Mouse (Mus musculus) gastrocnemius, postnatal 14 days (tissue): ENCODE data around the gene Chst4. TPM values are rescaled to one million over a fixed set of nuclear protein-coding genes. Genes with fewer than 3 reads are reported as not detected.

Experiments used
- DNase-seq: peaks from one replicate; pipeline ENCODE4 v3.0.0; 2021; ENCODE audit warnings: mixed read lengths
- intact Hi-C: fragments of 180-260 bp; cut with DNase I; formaldehyde crosslinking; loops from one replicate; pipeline ENCODE4 v1.15.1; 2025; ENCODE audit warnings: low total_unique reads
- total RNA-seq, 2 experiments: library from RNA; stranded (reverse); gene quantifications; 2 replicates each; pipeline ENCODE4 v1.2.3; 2021

The Chst4 gene
- total RNA-seq, 2 experiments from 2014 or later: not detected

DNA sequence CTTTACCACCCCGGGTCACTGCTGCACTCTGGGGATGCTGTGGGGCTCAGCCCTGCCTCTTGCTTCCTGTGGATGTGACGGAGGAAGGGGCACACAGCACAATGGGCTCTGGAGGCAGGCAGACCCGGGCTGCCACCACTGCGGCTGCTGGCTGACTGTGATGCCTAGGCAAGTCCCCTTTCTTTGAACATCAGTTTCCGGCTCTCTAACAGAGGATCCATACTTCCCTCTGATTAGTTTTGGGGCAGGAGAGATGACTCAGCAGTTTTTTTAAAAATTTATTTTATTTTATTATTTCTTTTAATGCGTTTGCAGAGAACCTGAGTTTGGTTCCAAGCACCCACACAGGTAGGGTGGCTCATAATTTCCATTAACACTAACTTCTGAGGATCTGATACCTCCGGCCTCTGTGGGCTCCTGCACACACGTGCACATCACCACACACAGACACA lies 30.5 kb downstream of the Chst4 start:
- DNase-seq: no peak
- intact Hi-C loops: loop anchor here (5.0 kb wide), 2 partner anchors 37 to 63 kb away; no protein-coding TSS in a partner anchor

DNA sequence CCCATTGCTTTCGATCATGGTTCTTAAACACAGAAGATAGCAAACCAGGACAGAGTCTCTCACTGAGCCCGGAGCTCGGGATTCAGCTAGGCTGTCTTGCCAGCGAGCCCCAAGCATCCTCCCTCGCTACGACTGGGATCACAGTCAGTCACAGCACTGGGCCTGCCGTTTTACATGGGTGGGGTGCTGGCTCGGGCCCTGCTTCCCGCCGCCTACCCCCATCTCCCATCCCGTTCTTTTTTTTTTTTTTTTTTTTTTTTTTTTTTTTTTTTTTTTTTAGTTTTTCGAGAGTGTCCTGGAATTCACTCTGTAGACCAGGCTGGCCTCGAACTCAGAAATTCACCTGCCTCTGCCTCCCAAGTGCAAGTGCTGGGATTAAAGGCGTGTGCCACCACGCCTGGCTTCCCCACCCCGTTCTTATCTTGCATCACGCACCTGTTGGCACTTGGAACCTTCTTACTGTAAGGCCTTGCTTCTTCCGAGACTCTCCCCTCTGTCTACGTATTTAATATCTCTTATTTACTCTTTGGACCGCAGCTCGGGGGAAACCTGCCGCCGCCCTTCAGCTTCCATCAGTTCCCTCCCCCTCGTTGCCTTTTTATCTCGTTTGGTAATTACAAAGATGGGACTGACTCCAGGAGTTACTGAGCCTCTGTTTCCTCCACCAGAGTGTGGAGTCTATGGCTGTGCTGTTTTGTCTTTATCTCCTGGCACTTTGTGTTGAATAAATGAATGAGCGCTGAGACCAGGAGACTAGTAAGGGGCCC lies 31.1 kb downstream of the Chst4 start:
- intact Hi-C loops: loop anchor here (5.0 kb wide), 2 partner anchors 36 to 64 kb away; no protein-coding TSS in a partner anchor
- DNase-seq: no peak

DNA sequence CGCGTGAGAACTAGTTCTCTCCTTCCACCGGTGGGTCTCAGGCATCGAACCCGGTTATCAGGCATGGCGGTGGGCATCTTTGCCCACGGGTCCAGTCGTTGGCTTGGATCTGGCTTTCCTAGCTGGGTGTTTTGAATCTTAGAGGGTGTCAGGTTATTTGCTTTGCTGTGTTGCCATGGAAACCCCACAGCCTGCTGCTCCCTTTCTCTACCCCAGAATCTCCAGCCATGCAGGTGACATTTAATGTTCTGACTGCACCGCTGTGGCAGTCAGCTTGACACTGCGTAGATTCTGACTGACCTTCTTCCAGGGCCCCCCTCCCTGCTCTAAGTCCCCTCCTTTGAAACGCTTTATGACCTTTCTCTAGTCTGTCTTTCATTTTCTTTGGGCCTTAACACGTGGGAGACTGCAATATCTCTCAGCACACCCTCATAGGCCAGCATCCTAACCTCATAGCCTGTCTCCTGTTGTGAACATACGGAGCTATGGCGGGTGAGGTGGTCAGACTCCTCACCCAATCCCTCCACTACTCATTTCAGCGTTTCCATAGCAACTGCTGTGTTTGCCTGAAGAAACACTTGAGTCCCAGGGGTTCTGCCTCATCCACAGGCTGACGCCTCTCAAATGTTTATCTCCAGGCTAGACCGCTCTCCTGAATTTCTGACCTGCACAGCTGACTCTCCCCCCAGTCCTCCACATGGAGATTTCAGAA lies 33.1 kb downstream of the Chst4 start:
- intact Hi-C loops: loop anchor here (5.0 kb wide), 2 partner anchors 34 to 66 kb away; no protein-coding TSS in a partner anchor
- no peak for DNase-seq

DNA sequence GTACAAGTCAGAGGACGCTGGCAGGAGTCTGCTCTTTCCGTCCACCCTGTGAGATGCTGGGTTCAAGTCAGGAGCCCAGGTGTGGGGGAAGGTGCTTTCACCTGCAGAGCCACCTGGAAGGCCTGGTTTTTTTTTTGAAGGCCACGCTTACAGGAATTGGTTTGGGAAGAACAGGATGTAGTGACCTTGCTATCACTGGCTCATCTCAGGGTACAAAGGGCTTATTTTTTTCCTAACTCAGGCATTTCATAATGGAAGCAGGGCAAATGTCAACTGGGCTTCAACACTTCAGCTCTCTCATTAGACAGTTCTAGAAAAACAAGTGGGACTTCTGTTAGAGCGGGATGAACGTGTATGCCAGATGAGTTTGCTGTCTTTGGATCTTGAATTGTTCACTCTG lies 35.2 kb downstream of the Chst4 start:
- intact Hi-C loops: no loop called here
- no peak for DNase-seq

DNA sequence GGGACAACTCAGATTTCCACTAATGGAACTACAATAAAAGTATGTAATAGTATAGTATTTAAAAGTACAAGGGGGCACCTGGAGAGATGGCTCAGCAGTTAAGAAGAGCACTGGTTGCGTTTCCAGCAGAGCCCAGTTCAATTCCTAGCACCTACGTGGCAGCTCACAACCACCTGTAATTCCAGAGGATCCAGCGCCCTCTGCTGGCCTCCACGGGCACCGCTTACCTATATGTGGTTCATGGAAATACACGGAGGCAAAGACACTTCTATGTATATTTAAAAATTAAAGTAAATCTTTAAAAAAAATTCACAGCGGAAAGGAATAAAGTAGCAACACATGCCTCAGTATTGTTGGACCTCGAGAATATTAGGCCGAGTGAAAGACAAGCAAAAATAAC lies 36.6 kb downstream of the Chst4 start:
- intact Hi-C loops: no loop called here

DNA sequence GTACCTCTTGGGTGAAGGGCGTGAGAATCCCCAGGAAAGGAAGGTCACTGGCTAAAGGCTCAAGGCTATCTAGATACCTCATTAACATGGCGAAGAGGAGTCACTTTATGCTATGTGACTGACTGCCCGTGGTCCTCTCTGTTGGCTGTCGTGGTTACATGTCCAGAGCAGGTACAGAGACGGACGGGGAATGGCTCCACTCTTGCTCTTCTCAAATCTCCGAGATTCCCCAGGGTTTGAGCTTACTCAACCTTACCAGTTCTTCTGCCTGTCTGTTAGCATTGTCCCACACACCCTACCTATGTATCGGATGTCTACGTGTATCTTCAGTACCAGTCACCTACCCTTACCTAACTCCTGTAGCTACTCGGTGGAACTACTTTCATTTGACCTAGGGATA lies 39.6 kb downstream of the Chst4 start:
- intact Hi-C loops: no loop called here
- DNase-seq: no peak

More for the DNA sequence above, 36.6 kb downstream of the Chst4 start:
- DNase-seq: no peak

DNA sequence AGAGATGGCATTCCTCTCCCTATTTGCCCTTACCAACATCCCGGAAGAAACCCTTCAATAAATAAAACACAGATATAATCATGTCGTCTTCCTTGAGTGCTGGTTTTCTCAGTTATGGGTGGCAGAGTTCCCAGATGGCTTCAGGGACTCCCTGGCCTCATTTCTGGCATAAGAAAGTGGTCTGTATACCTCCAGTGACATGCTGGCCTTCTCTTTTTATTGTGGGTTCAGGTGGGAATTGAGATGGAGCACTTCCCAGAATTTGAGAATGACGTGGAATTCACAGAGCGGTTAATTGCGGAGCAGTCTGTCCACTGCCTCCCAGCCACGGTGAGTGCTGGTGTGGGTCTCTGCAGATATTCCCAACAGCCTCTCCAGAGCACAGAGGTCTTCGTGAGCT lies 41.5 kb downstream of the Chst4 start:
- intact Hi-C loops: no loop called here
- no peak for DNase-seq

DNA sequence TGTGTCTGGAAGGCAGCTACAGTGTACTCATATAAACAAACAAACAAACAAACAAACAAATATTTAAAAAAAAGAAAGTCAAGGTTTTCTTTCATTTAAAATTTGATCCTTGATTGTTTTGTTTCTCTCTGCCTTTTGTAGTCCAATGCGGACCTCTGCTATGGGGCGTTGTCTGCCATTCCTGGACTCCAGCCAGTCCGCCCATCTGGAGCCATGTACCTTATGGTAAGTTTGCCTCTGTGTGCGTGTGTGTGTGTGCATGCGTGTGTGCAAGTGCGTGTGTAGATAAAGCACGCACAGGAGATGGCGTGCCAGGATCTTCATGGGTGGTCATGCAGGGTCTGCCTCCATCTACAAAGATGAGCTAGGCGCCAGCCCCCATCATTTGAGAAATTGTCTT lies 42.2 kb downstream of the Chst4 start:
- intact Hi-C loops: no loop called here
- no peak for DNase-seq

DNA sequence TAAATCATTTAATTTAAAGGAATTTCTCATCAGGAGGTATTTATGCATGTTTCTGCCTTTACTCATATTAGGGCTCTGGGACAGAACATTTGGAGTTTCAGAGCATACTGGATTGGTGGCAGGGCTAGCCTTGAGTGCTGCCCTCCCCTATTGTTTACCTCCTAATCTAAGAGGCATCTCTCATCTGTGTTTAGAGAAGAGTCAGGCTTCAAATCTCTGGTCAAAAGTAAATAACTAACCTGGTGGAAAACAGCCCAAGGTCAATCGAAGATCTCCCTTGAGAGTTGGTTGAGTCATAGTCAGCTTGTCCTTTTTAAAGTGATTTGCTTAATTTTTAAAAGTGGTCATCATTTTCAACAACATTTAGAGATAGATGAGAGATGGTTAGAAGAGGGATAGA lies 46.6 kb downstream of the Chst4 start:
- intact Hi-C loops: no loop called here
- DNase-seq: no peak

DNA sequence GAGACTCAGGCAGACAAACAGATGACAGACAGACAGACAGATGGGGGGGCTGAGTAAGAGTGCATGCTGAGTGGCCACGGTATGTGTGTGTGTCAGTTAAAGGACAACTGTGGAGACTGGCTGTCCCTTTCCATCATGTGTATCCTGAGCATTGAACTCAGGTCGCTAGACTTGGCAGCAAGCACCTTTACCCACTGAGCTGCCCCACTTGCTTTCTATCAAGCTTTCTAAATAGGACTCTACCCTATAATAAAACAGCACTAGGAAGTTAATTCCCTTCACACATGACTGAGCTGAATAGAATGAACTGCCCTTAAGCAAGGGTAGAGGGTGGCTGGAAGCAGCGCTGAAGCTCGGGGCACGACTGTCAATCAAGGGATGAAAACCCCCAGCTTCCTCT lies 47.4 kb downstream of the Chst4 start:
- intact Hi-C loops: no loop called here
- DNase-seq: no peak

DNA sequence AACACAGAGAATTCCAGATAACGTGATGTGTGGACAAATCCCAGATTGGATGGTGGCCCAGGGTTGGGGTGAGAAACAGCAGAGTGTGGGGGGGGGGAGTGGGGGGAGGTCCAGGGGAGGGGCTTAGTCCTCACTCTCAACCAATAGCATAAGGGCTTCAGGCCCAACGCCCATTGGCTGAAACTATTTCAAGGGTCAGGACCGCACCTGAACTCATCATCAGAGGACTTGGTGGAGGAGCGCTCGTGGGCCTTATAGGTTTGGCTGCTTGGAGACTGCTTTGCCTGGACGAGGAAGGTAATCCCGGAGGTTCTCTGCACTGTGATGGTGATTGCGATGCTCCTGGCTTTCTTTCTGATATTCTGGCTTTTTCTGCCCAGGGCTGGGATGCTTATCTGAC lies 49.3 kb downstream of the Chst4 start, which contains the start of gene Tat:
Gene Tat (plus strand): TSS at position 214 of the 400 bp plus-strand sequence.
- intact Hi-C loops: no loop called here

DNA sequence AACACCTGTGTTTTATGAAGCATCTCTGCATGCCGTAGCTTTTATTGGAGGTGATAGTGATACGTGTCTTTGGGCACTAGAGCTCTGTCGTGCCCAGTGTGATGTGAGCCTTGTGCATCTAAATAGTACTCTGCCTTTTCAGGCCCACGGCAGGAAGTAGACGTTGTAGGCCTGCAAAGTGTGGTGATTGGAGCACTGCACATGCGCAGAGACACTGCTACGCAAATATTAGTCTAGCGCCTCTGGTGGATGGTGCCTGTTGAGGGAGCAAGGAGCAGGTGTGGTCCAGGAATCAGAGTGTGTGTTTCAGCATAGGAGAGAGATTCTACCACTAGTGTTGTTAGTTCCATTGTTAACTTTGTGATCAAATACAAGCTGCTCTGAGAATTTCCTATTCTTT lies 50.4 kb downstream of the Chst4 start:
- no peak for DNase-seq
- intact Hi-C loops: no loop called here

More for the DNA sequence above, 49.3 kb downstream of the Chst4 start, which contains the start of gene Tat:
- DNase-seq: no peak

DNA sequence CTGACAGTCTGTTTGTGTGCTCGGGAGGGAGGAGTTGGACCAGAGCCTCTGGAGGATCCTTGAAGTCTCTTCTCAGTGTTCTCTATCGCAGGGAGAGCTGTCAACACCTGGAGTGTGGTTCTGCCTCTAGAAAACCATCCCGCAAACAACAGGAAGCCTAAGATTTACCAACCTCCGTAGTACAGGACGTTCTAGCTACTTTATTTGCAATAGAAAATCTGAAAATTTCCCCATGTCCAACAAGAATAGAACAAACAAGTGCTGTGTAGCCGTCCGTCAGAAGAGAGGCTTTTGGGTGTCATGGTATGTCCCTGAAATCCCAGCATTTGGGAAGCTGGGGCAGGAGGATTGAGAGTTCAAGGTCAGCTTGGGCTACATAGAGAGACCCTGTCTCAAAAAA lies 51.8 kb downstream of the Chst4 start:
- intact Hi-C loops: no loop called here
- no peak for DNase-seq

DNA sequence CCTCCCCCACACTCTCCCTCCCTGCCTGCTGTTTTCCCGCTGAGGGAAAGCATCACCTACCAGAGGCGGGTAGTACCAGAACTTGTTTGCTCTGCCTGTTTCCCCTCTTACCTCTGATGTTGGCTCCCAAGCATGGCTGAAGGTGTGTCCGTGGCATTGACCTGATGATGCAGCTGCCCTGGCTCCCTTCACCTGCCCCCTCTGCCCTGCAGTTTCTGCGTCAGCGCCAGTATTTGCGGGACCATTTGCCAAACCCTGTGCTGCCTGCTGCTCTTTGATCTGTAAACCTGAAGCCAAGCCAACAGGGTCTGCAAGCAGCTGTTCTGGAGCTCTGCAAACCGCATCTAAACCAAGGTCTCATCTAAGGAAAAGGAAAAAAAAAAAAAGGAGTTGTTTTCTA lies 53.2 kb downstream of the Chst4 start:
- intact Hi-C loops: no loop called here
- no peak for DNase-seq

DNA sequence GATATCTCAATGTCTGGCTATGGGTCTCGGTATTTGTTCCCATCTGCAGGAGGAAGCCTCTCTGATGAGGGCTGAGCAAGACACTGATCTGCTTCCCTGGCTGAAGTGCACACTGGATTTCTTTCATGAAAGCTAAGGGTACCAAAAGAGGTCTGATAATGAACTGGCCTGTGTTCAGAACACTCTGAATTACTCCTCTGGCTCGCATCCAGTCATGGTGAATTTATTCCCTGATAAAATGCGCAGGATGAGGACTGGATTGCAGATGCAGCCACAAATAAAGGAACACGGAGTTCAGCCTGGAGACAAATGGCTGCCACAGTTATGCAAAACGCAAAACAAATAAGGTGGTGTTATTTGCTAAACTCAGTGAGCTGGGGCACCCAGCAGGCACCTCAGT lies 55.6 kb downstream of the Chst4 start:
- intact Hi-C loops: no loop called here
- no peak for DNase-seq

DNA sequence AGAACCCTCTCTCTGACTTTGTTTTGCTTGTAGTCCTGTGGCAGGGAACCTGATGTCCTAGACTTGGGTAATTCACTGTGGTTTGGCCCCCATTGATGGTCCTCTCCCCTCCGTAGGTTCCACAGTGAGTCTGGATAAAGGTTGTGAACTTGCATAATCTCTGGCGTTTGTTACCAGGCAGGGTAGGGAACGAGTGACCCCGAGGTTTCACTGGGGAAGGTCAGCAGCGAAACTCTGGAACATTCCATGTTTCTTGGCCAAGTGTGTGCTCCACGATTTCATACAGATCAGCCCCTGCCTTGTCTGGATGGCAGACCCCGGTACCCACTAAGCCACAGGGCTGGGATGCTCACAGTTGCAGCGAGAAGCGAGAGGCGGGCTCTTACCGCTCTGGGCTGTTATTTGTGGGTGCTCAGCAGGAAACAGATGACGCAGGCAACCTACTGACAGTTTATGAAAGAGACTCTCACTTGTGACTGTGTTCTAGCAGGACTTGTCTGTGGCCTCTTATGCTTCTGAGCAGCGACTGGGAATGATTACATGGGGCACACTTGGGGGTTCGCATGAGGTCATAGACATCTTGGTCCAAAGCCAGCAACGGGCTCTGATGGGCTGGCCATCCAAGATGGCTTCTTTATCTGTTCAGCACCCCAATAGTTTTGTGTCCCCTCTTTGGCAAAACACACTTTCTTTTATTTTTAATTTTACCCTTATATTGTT lies 57.0 kb downstream of the Chst4 start:
- intact Hi-C loops: no loop called here

DNA sequence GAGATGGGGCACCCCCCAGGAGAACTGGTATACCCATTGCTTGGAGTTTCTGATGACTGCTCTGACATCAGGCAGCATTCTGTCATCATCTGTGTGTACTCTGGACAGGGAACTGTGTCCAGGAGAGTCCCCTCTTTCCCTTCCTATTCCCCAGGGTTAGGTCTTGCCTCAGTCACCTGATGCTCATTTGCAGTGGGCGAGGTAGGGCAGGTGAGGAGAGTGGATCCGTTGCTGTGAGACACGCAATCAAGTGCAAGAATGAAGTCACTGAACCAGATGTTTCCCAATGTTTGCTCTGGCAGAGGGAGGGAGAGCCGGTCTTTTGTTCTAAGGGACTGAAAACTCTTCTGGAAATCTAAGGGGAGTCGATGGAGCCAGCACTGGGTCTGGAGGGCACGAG lies 60.2 kb downstream of the Chst4 start:
- DNase-seq: no peak
- intact Hi-C loops: no loop called here

More for the DNA sequence above, 57.0 kb downstream of the Chst4 start:
- DNase-seq: no peak
